Mouse (Mus musculus) frontal cortex, postnatal 36 days (tissue): ENCODE results near the gene Cntnap5c.

ENCODE experiments used
- DNase-seq, 2 experiments: peaks; one replicate each; pipeline ENCODE4 v3.0.0; 2022; ENCODE audit warnings: low spot score in 2 of 2

Gene Cntnap5c

GRCm38 (mm10) chr17:58003322-58003721 is 234.0 kb downstream of the Cntnap5c start:
- no peak for DNase-seq

DNA sequence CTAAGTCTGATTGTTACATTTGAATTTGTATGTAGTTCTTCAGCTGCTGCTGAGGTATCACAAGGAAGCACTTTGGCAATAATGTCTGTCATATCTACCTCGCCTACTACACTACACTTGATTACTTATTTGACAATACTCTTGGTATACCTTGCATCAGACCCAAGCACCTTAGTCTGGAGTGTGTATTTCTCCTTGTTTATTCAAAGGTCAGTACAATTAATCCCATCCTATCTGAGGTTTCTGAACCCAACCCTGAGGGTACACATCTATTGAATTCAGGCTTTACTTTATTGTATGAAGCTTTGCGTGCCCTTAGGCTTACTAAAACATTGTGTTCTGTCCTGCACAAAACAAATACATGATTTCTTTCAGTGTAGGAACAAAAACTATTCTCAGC is 235.1 kb downstream of the Cntnap5c start:
- no peak for DNase-seq

DNA sequence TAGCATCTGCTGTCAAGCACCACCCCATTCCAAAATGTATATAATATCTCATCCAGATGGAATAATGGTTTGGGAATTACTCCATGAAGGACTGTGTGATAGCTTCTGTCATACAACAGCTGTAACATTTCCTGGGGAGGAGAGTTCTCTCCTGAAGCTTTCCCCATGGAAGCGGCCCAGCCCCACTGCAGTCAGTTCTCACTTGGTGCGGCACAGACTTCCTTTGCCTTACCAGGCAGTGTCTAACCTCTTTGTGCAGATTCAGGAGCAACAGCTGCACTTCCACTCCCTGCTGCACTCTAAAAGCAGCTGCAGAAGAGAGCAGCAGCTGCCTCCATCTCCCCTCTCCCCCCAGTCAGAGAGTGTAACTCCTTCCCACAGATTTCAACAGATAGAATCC is 271.8 kb downstream of the Cntnap5c start:
- DNase-seq: no peak

- no peak for DNase-seq
These were observed 275.8 kb downstream of the Cntnap5c start for GRCm38 (mm10) chr17:58045149-58045548.

DNA sequence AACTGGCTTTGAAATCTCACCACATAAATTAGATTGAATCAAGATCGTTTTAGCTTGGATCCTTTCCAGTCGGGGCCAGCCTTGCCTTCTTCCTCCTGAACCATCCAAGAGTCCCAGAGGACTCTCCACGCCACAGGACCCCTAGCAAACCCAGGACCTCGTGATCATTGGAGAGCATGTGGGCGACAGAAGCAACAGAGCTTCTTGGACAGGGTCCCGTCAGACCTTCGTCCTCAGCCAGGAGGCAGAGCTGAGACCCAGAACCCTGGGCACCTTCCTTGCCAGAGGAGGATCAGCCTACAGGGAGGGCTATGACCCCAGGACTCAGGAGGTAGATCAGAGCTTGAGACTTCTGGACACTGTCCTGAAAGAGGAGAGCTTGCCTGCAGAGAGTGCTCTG is 300.5 kb downstream of the Cntnap5c start:
- DNase-seq: no peak

- DNase-seq: peak in 1 of 2 experiments; percentile 20
These were observed 313.3 kb downstream of the Cntnap5c start for GRCm38 (mm10) chr17:58082676-58083075.

DNA sequence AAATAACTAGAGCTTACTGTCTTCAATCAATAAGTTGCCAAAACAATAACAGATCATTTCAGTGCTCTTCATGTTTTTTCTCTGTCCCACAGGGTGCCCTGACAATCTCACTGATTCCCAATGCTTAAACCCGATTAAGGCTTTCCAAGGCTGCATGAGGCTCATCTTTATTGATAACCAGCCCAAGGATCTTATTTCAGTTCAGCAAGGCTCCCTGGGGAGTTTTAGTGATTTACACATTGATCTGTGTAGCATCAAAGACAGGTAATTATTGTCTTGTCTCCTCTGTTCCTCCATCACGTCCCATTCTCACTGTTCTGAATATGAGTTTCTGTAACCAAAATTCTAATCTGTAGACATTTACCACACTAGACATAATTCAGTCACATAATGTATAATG is 335.1 kb downstream of the Cntnap5c start:
- no peak for DNase-seq

GRCm38 (mm10) chr17:58107901-58108300 is 338.5 kb downstream of the Cntnap5c start:
- no peak for DNase-seq

DNA sequence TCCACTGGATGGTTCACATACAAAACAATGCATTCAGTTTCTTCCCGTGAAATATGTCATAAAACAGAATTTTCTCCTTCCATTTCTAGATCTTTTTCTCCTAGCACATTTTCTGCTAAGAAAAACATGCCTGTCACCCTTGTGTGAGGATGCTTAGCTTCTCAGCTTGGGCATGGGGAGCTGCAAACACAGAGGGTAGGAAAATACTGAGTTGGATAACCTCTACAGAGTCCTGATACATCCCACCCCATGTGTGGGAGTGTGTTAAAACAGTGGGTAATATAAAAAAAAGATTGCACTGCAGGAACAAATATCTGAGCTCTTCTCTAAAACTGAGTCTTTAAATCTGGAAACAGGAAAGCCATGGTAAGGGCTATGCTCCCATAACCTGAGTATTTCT is 339.0 kb downstream of the Cntnap5c start:
- peak; percentile 9 to 29 for DNase-seq

DNA sequence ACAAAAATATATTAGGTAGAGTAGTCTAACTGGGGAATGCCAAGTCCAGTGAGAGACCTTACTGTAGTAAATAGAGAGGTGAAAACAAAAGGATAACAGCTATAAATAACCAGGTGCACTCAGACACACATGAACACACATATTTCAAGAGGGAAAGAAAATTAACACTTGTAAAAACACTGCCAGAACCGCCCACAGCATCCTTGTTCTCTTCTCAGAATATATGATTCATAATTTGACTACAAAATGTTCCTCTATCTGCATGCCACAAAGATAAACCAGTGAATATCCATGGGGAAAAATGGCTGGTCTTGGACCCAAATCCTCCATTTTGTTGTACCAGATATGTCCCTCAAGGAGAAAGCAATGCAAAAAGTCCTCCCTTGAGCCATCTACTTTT is 417.8 kb downstream of the Cntnap5c start:
- DNase-seq: peak; percentile 40 to 76

DNA sequence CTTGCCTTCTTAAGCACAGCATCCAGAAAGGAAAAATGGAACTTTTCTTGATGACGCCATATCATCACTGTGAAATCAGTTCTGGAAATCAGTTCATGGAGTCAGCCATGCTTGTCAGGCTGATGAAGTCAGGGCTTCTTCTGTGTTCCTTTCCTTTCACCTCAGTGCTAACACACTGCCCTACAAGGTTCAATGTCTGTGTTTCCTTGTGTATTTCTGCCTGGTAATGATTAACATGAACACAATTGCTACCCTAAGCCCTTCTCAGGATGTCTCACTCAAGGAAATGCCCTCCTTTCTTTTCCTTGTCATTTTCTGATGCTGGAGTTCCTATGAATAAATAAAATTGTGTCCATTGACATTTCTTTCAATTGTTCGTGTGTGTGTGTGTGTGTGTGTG is 431.8 kb downstream of the Cntnap5c start:
- DNase-seq: no peak

DNA sequence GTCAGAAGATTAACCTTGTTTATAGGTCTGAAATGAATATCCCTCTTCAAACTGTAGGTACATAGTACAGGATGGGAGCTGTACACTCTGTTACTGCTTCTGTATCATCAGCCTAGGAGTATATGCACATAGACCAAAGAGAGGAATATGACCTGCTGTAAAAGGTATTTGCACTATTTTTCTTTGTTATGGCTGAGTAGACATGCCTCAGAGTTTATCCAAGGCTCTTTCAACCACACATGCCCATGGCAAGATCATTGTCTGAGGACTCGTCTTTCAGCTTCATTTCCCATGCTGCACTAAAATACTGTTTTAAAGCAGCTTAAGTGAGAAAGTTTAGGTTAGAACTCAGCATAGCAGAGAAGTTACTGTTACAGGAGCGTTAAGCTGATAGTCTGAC is 498.7 kb downstream of the Cntnap5c start:
- DNase-seq: no peak

- DNase-seq: no peak
These were observed 581.9 kb downstream of the Cntnap5c start for GRCm38 (mm10) chr17:58351310-58351709.

GRCm38 (mm10) chr17:58356224-58356623 is 586.9 kb downstream of the Cntnap5c start:
- DNase-seq: no peak

- DNase-seq: no peak
These were observed 594.4 kb downstream of the Cntnap5c start for GRCm38 (mm10) chr17:58363582-58364267.

DNA sequence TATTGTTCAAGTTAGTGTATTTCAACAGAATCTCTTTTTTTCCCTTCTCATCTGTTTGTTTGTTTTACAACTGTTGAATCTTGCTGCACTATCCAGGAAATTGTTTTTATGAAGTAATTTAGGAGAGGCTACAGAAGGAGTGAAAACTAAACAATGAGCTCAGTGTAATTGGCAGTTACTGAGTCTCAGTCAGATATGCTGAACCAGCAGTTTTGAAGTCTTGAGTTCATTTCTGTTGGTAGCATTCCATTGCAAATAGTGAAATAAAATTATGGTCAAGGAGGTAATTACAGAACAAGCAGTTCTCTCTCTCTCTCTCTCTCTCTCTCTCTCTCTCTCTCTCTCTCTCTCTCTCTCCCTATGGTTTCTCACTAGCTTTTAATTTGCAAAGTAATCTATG is 600.7 kb downstream of the Cntnap5c start:
- DNase-seq: no peak

DNA sequence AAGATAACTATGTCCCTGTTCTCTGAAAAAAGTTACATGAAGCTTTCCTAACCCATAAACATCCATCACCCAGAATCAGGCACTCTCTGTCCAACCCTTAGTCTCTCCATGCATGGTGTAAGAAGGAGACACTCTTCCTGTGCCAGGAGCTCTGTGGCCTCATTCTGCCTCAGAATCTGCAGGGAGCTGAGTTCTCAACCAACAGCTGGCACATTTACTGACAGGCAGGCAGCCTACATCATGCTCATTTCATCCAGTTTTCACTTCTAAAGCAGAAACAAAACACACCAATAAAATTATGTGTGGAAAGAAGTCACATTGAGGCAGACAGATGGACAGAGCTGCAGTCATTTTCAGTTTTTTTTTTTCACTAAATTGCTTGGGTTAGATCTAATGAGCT is 638.4 kb downstream of the Cntnap5c start:
- peak in 1 of 2 experiments; percentile 6 for DNase-seq

- DNase-seq: no peak
These were observed 639.4 kb downstream of the Cntnap5c start for GRCm38 (mm10) chr17:58408756-58409155.

GRCm38 (mm10) chr17:58437443-58437842 is 668.1 kb downstream of the Cntnap5c start:
- no peak for DNase-seq
